Mouse (Mus musculus) ES-E14 (cell line): ENCODE measurements around the gene Npr2.

Experiments
- CHD2 ChIP-seq: IDR thresholded peaks from 2 replicates; pipeline ENCODE4 v1.6.1; 2014; ENCODE audit warnings: mild to moderate bottlenecking, low read depth, low read length, inconsistent platforms
- HCFC1 ChIP-seq: IDR thresholded peaks from 2 replicates; pipeline ENCODE4 v1.6.1; 2012; ENCODE audit warnings: low read length, inconsistent platforms, borderline replicate concordance; ENCODE audit not compliant: insufficient read depth
- MAFK ChIP-seq: IDR thresholded peaks from 2 replicates; pipeline ENCODE4 v1.6.1; 2014; ENCODE audit warnings: mild to moderate bottlenecking, low read depth, low read length, inconsistent platforms; ENCODE audit not compliant: insufficient read depth
- ZC3H11A ChIP-seq: IDR thresholded peaks from 2 replicates; pipeline ENCODE4 v1.6.1; 2012; ENCODE audit warnings: low read depth, mild to moderate bottlenecking, inconsistent platforms, low read length, borderline replicate concordance
- ZNF384 ChIP-seq: IDR thresholded peaks from 2 replicates; pipeline ENCODE4 v1.6.1; 2012; ENCODE audit warnings: low read depth, low read length, inconsistent platforms

DNA sequence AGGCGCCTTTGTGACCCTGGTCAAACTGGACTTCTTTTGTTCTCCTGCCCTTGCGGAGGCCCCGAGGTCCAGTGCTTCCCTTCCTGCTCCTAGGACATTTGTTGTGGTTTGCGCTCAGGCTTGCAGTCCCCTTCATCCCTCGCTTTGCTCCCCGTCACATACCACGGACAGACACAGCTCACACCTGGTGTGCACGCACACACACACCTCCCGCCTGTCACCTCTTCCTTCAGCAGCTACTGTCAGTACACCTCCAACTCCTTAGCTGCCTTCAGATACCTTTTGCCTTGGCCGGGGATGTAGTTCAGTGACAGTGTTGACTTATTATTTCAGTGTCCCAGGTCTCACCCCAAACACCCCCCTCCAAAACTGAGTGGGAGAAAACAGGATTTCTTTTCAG is 46.1 kb upstream of the Npr2 start:
- TF ChIP-seq ZC3H11A = no peak
- TF ChIP-seq CHD2 = no peak
- no peak for TF ChIP-seq HCFC1
- no peak for TF ChIP-seq MAFK
- TF ChIP-seq ZNF384 = no peak
